ENCODE assay signal across 8 mouse cellular contexts in genomic region chr5:146963118-146963936, GRCm38 (mm10). TPM values are rescaled to one million over a fixed set of nuclear protein-coding genes. Genes with fewer than 3 reads are reported as not detected.
DNase-seq lines count a peak whose midpoint lies in the region; ATAC-seq and TF ChIP-seq lines count a peak whose summit lies in the region.

Gene Mtif3, minus strand, starts transcription at chr5:146963800.

- no peak for TF ChIP-seq EP300 in heart, postnatal 0 days (IDR thresholded peaks at IDR 0.05; ENCODE audit: low read depth)
- TF ChIP-seq EP300 in liver, postnatal 0 days (IDR thresholded peaks at IDR 0.05; ENCODE audit: low read depth) = peak; percentile 46; the same call in 1 of the 2 replicates

- 2% methylated on average over 46 of the region's 46 CpGs for WGBS in forebrain, embryonic 12.5 days
- WGBS in heart, postnatal 0 days = 1% methylated on average over 46 of the region's 46 CpGs
- 1% methylated on average over 46 of the region's 46 CpGs for WGBS in large intestine, adult 2 months
- WGBS in liver, postnatal 0 days (ENCODE audit: insufficient replicate concordance) = 1% methylated on average over 46 of the region's 46 CpGs
- WGBS in neural tube, embryonic 14.5 days = 2% methylated on average over 46 of the region's 46 CpGs

- peaks cover 30% of the 10 kb centered on the region for H3K4me1 ChIP-seq in E14TG2a.4 (replicated peaks; ENCODE audit: low read depth, low read length)
- H3K4me1 ChIP-seq in forebrain, embryonic 12.5 days = peaks cover 11% of the 10 kb centered on the region
- H3K4me1 ChIP-seq in heart, postnatal 0 days (ENCODE audit: control insufficient read depth, insufficient read depth) = 0 out of 2 replicates have a peak, but pooled peaks cover 4% of the 10 kb centered on the region
- H3K4me1 ChIP-seq in liver, postnatal 0 days (ENCODE audit: insufficient read depth) = peaks cover 7% of the 10 kb centered on the region
- H3K4me1 ChIP-seq in neural tube, embryonic 14.5 days (ENCODE audit: control insufficient read depth, insufficient read depth, low read length) = peaks cover 6% of the 10 kb centered on the region

- H3K9me3 ChIP-seq in E14TG2a.4 (ENCODE audit: low read length) = no peaks in the 10 kb centered on the region
- H3K9me3 ChIP-seq in forebrain, embryonic 12.5 days = no peaks in the 10 kb centered on the region
- H3K9me3 ChIP-seq in heart, postnatal 0 days (replicated peaks; ENCODE audit: control insufficient read depth, low read length) = no peaks in the 10 kb centered on the region
- no peaks in the 10 kb centered on the region for H3K9me3 ChIP-seq in liver, postnatal 0 days (ENCODE audit: low read length)
- no peaks in the 10 kb centered on the region for H3K9me3 ChIP-seq in neural tube, embryonic 14.5 days (ENCODE audit: control insufficient read depth, low read length)

- ATAC-seq in forebrain, embryonic 12.5 days (ENCODE audit: low FRiP score) = peak; percentile 87
- ATAC-seq in heart, postnatal 0 days (ENCODE audit: insufficient read depth, low read depth) = peak; percentile 84
- ATAC-seq in liver, postnatal 0 days = peak; percentile 95
- peak; percentile 82 for ATAC-seq in neural tube, embryonic 14.5 days (ENCODE audit: low read depth)

- H3K4me3 ChIP-seq in E14TG2a.4 (replicated peaks; ENCODE audit: low read length) = peak within 1 kb of the TSS; percentile 96
- H3K4me3 ChIP-seq in forebrain, embryonic 12.5 days (replicated peaks) = peak within 1 kb of the TSS; percentile 89
- peak within 1 kb of the TSS; percentile 91 for H3K4me3 ChIP-seq in heart, postnatal 0 days (ENCODE audit: low read depth, low read length)
- peak within 1 kb of the TSS; percentile 85 for H3K4me3 ChIP-seq in liver, postnatal 0 days (ENCODE audit: low read depth, low read length)
- peak within 1 kb of the TSS; percentile 84 for H3K4me3 ChIP-seq in neural tube, embryonic 14.5 days (ENCODE audit: low read depth, low read length)

- peak within 1 kb of the TSS; percentile 65 for H3K27ac ChIP-seq in forebrain, embryonic 12.5 days
- H3K27ac ChIP-seq in heart, postnatal 0 days (ENCODE audit: low read depth) = peak within 1 kb of the TSS; percentile 56
- peak within 1 kb of the TSS; percentile 70 for H3K27ac ChIP-seq in liver, postnatal 0 days (ENCODE audit: low read depth)
- peak within 1 kb of the TSS; percentile 67; the same call in 1 of the 2 replicates for H3K27ac ChIP-seq in neural tube, embryonic 14.5 days (ENCODE audit: low read depth, low read length)

- H3K36me3 ChIP-seq in E14TG2a.4 (ENCODE audit: insufficient read depth, low read length) = peaks cover 34% of the 10 kb centered on the region
- peaks cover 9% of the 10 kb centered on the region for H3K36me3 ChIP-seq in forebrain, embryonic 12.5 days (replicated peaks)
- peaks cover 13% of the 10 kb centered on the region; the same call in 1 of the 2 replicates for H3K36me3 ChIP-seq in heart, postnatal 0 days (replicated peaks; ENCODE audit: control insufficient read depth, insufficient read depth, low read length)
- peaks cover 11% of the 10 kb centered on the region for H3K36me3 ChIP-seq in liver, postnatal 0 days (replicated peaks; ENCODE audit: insufficient read depth, low read length)
- 0 out of 2 replicates have a peak, but pooled peaks cover under 1% of the 10 kb centered on the region for H3K36me3 ChIP-seq in neural tube, embryonic 14.5 days (ENCODE audit: control insufficient read depth, insufficient read depth, low read length)

- peak; percentile 81 for DNase-seq in c-Kit-positive CD71-positive TER-119-positive erythroid progenitor cells, embryonic 14.5 days (ENCODE audit: low spot score)
- peak; percentile 83 for DNase-seq in heart, postnatal 0 days (ENCODE audit: low spot score)
- peak; percentile 67 for DNase-seq in large intestine, adult 2 months (ENCODE audit: low read depth, low spot score)
- DNase-seq in liver, postnatal 0 days = peak; percentile 88
- peak; percentile 83 for DNase-seq in testis, postnatal 10 days (ENCODE audit: low spot score)

- H3K4me2 ChIP-seq in forebrain, embryonic 12.5 days = peak within 1 kb of the TSS; percentile 76
- H3K4me2 ChIP-seq in heart, postnatal 0 days (ENCODE audit: low read depth, low read length) = peak within 1 kb of the TSS; percentile 92
- peak within 1 kb of the TSS; percentile 73 for H3K4me2 ChIP-seq in liver, postnatal 0 days (ENCODE audit: low read depth, low read length)
- H3K4me2 ChIP-seq in neural tube, embryonic 14.5 days (ENCODE audit: low read depth, low read length) = peak within 1 kb of the TSS; percentile 80

- TF ChIP-seq CTCF in E14TG2a.4 (conservative IDR thresholded peaks at IDR 0.05; ENCODE audit: low read length) = no peak
- no peak for TF ChIP-seq CTCF in heart, postnatal 0 days (IDR thresholded peaks at IDR 0.05; ENCODE audit: low read depth)
- TF ChIP-seq CTCF in liver, postnatal 0 days (IDR thresholded peaks at IDR 0.05; ENCODE audit: low read depth) = no peak

- no peaks in the 10 kb centered on the region for H3K27me3 ChIP-seq in E14TG2a.4 (ENCODE audit: insufficient read depth, low read length)
- H3K27me3 ChIP-seq in forebrain, embryonic 12.5 days = peaks cover 7% of the 10 kb centered on the region; the same call in 1 of the 2 replicates
- H3K27me3 ChIP-seq in heart, postnatal 0 days (ENCODE audit: control insufficient read depth, insufficient read depth, low read length) = no peaks in the 10 kb centered on the region
- no peaks in the 10 kb centered on the region for H3K27me3 ChIP-seq in liver, postnatal 0 days (ENCODE audit: insufficient read depth, low read length)
- H3K27me3 ChIP-seq in neural tube, embryonic 14.5 days (ENCODE audit: control insufficient read depth, insufficient read depth, low read length) = no peaks in the 10 kb centered on the region

- H3K9ac ChIP-seq in forebrain, embryonic 12.5 days = peak within 1 kb of the TSS; percentile 80
- peak within 1 kb of the TSS; percentile 83 for H3K9ac ChIP-seq in heart, postnatal 0 days (replicated peaks; ENCODE audit: low read depth, low read length)
- peak within 1 kb of the TSS; percentile 87 for H3K9ac ChIP-seq in liver, postnatal 0 days (replicated peaks)
- H3K9ac ChIP-seq in neural tube, embryonic 14.5 days (replicated peaks; ENCODE audit: low read depth, low read length) = peak within 1 kb of the TSS; percentile 78

RNA-seq across cellular contexts. Expression of gene Mtif3, which starts in this region (rescaled TPM):
- polyA plus RNA-seq in forebrain, embryonic 12.5 days (2016; fragmentation: Nextera tagmentation; extraction: Ambion mirVana) = 18.8 and 22.3 TPM in 2 replicates
- 4.2 and 4.3 TPM in 2 replicates for total RNA-seq in heart, postnatal 0 days (2014; rRNA removed; ENCODE audit: low replicate concordance)
- polyA plus RNA-seq in heart, postnatal 0 days (2015; fragmentation: Nextera tagmentation; extraction: Ambion mirVana) = 21.2 and 26.6 TPM in 2 replicates
- polyA plus RNA-seq in large intestine, adult 2 months (2012; rRNA removed) = 11.9 and 13.9 TPM in 2 replicates
- 12.5 and 12.7 TPM in 2 replicates for polyA plus RNA-seq in liver, postnatal 0 days (2015; fragmentation: Nextera tagmentation; extraction: Ambion mirVana)
- polyA plus RNA-seq in neural tube, embryonic 14.5 days (2014; fragmentation: Nextera tagmentation; extraction: Ambion mirVana) = 25.2 and 34.7 TPM in 2 replicates

Comparison
In these comparisons a context has a peak if more than half of its experiments do, and no peak if none do; other contexts are left out.
1. Peak in every context shown above with its lines: DNase-seq, ATAC-seq, H3K4me3 ChIP-seq and H3K27ac ChIP-seq.